Comparison of ENCODE assay signal across 8 mouse cellular contexts in genomic region chr1:126830031-126830927, GRCm38 (mm10). TPM values are rescaled to one million over a fixed set of nuclear protein-coding genes. Genes with fewer than 3 reads are reported as not detected.
DNase-seq lines count a peak whose midpoint lies in the region; ATAC-seq and TF ChIP-seq lines count a peak whose summit lies in the region.

Nckap5 (minus strand) TSS chr1:126830799.

- H3K4me2 ChIP-seq in liver, embryonic 14.5 days (ENCODE audit: low read depth), result peak within 1 kb of the TSS; percentile 36
- peak within 1 kb of the TSS; percentile 63 for H3K4me2 ChIP-seq in neural tube, embryonic 14.5 days (ENCODE audit: low read depth, low read length)

- ATAC-seq in liver, embryonic 14.5 days (ENCODE audit: insufficient read depth), result no peak
- ATAC-seq in neural tube, embryonic 14.5 days (ENCODE audit: low read depth), result peak; percentile 88

- no peaks in the 10 kb centered on the region for H3K9me3 ChIP-seq in liver, embryonic 14.5 days (ENCODE audit: control insufficient read depth, low read length)
- no peaks in the 10 kb centered on the region for H3K9me3 ChIP-seq in neural tube, embryonic 14.5 days (ENCODE audit: control insufficient read depth, low read length)

- peaks cover 0 to 2% of the 10 kb centered on the region in 2 experiments; a peak in 1 of 4 replicates for H3K4me1 ChIP-seq in liver, embryonic 14.5 days (replicated peaks; ENCODE audit: control insufficient read depth in 2 of 2, insufficient read depth in 2 of 2, low read length in 1 of 2)
- H3K4me1 ChIP-seq in neural tube, embryonic 14.5 days (ENCODE audit: control insufficient read depth, insufficient read depth, low read length), result peaks cover 4% of the 10 kb centered on the region; the same call in 1 of the 2 replicates

- no peak within 1 kb of the TSS for H3K9ac ChIP-seq in liver, embryonic 14.5 days (replicated peaks)
- peak within 1 kb of the TSS; percentile 21; the same call in 1 of the 2 replicates for H3K9ac ChIP-seq in neural tube, embryonic 14.5 days (replicated peaks; ENCODE audit: low read depth, low read length)

- no peak for TF ChIP-seq EP300 in liver, embryonic 14.5 days (IDR thresholded peaks at IDR 0.05; ENCODE audit: low read depth)

- no peaks in the 10 kb centered on the region for H3K27me3 ChIP-seq in liver, embryonic 14.5 days (ENCODE audit: control insufficient read depth, insufficient read depth, low read length)
- H3K27me3 ChIP-seq in neural tube, embryonic 14.5 days (ENCODE audit: control insufficient read depth, insufficient read depth, low read length), result no peaks in the 10 kb centered on the region

- WGBS in liver, embryonic 14.5 days (ENCODE audit: insufficient replicate concordance), result 6% methylated on average over 35 of the region's 35 CpGs
- WGBS in neural tube, embryonic 14.5 days, result 2% methylated on average over 35 of the region's 35 CpGs

- H3K36me3 ChIP-seq in liver, embryonic 14.5 days (replicated peaks; ENCODE audit: control insufficient read depth, insufficient read depth, low read depth), result no peaks in the 10 kb centered on the region
- H3K36me3 ChIP-seq in neural tube, embryonic 14.5 days (ENCODE audit: control insufficient read depth, insufficient read depth, low read length), result no peaks in the 10 kb centered on the region

- H3K27ac ChIP-seq in liver, embryonic 14.5 days, result no peak within 1 kb of the TSS
- peak within 1 kb of the TSS; percentile 2 for H3K27ac ChIP-seq in neural tube, embryonic 14.5 days (ENCODE audit: low read depth, low read length)

- peak; percentile 70 for DNase-seq in 3134 (ENCODE audit: extremely low read depth, insufficient read length, low spot score)
- DNase-seq in cerebellum, adult 8-10 months, result peak; percentile 19
- DNase-seq in forelimb bud, embryonic 11.5 days (ENCODE audit: low read depth, low spot score), result peak; percentile 63
- DNase-seq in heart, postnatal 25 days (ENCODE audit: low spot score), result peak; percentile 46
- DNase-seq in kidney, postnatal 4 days, result peak; percentile 77 to 85
- no peak for DNase-seq in liver, embryonic 14.5 days (ENCODE audit: low read depth in 3 of 3, low spot score in 3 of 3)
- DNase-seq in thymus, postnatal 36 days, result peak; percentile 15 to 24

- 0 out of 4 replicates have a peak within 1 kb of the TSS, but pooled peaks have one; percentile 3 to 19 for H3K4me3 ChIP-seq in liver, embryonic 14.5 days (ENCODE audit: insufficient read depth in 1 of 2, low read depth in 2 of 2, low read length in 2 of 2)
- H3K4me3 ChIP-seq in neural tube, embryonic 14.5 days (ENCODE audit: low read depth, low read length), result peak within 1 kb of the TSS; percentile 27

- no peak for TF ChIP-seq CTCF in liver, embryonic 14.5 days (IDR thresholded peaks at IDR 0.05; ENCODE audit: low read depth)

- intact Hi-C loops in heart, postnatal 25 days (cut with DNase I), result loop anchor here (5.0 kb wide), 1 partner anchor 93 kb away; no protein-coding TSS in a partner anchor

RNA-seq across cellular contexts. Expression of gene Nckap5, which starts in this region (rescaled TPM):
- 10 to 100 TPM in 1 of 2 experiments, 1 to 10 TPM in 1; 8.5 to 12.7 TPM for total RNA-seq in heart, postnatal 25 days (2021)
- polyA plus RNA-seq in liver, embryonic 14.5 days (2012; rRNA removed), result 0.31 and 0.73 TPM in 2 replicates
- 1.3 and 1.4 TPM in 2 replicates for polyA plus RNA-seq in liver, embryonic 14.5 days (2014; fragmentation: Nextera tagmentation; extraction: Ambion mirVana)
- polyA plus RNA-seq in neural tube, embryonic 14.5 days (2014; fragmentation: Nextera tagmentation; extraction: Ambion mirVana), result 19.0 and 22.4 TPM in 2 replicates

Comparison
In these comparisons a context has a peak if more than half of its experiments do, and no peak if none do; other contexts are left out.
1. DNase-seq: peak in 3134 (single experiment), cerebellum, adult 8-10 months (single experiment), forelimb bud, embryonic 11.5 days (single experiment), heart, postnatal 25 days (single experiment), kidney, postnatal 4 days (2 of 2) and thymus, postnatal 36 days (2 of 2); none in liver, embryonic 14.5 days (0 of 3).